Mouse (Mus musculus) mouse trophoblast stem cell (cell line): ENCODE measurements around the gene Nxph3.

Experiments used
- in situ Hi-C, 2 experiments: fragments of 300-500 bp; cut with MseI, MboI; formaldehyde crosslinking; loops; 2 replicates in 1 of 2; 3 replicates in 1 of 2; pipeline ENCODE4 v1.15.1; 2025

Gene Nxph3

DNA sequence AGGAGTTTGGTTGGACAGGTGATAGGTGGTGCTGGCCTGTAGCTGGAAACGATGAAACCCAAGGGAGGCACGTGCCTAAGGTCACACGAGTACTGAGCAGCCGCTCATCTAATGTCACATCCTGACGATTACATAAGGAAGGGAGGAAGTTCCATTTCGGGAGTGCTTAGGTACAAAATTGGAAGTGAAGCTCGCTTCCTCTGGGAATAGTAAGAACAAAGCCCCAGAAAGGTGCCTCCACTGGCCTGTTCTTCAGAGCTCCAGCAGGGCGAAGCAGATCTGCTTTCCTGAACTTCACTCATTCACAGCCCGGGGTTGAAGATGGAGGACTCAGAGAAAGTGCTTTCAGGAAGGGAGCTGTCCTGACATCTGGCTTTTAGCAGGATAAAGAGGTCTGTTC is 20.4 kb downstream of the Nxph3 start:
- in situ Hi-C loops: no loop called here

DNA sequence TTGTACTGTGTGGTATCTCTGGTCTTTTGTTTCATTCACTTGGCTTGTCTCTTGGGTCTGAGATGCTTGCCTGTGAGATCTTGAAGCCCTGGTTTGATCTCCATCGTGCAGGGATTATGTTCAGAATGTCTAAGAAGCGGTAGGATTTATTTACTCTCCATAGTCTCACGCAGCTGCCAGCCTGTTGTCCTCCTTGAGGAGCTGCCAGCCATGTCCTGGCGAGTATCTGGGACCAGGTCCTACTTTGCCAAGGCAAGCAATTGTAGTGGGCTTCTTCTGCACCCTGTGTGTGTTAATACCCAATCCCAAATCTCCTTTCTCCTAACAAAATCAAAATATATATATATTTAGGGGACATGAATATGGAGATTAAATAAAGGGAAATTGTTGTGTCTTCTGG is 21.4 kb downstream of the Nxph3 start:
- in situ Hi-C loops: no loop called here

DNA sequence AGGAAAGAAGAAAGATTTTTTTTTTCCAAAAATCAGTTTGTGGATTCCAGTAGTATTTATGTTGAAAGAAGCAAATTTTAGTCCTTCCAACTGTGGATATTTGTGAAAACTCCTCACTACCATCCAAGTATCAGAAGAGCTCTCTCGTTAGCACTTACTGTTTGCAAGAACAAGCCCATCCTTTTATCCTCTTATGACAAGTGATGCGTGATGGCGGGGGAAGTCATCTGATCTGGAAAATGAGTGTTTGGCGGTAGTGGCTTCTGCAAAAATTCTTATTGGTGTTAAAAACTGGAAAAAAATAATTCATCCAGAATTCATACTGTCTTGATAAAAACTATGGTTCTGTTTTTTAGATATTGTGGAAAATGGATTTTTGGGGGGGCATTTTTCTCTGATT is 22.1 kb downstream of the Nxph3 start:
- in situ Hi-C loops: no loop called here

DNA sequence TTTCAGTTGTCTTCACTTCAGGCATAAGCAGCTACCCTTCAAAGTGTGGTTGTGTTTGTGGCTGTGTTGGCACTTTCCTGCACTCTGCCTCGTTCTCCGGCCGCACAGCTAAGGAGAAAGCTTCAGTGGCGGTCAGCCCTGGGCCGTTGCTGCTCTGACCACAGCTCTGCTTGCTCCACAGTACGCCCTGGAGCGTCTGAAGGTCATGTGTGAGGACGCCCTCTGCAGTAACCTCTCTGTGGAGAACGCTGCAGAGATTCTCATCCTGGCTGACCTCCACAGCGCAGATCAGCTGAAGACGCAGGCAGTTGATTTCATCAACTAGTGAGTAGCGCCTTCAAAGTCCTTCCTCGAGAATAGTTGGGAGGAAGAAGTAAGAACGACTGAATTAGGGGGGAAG is 24.3 kb downstream of the Nxph3 start:
- in situ Hi-C loops: no loop called here

DNA sequence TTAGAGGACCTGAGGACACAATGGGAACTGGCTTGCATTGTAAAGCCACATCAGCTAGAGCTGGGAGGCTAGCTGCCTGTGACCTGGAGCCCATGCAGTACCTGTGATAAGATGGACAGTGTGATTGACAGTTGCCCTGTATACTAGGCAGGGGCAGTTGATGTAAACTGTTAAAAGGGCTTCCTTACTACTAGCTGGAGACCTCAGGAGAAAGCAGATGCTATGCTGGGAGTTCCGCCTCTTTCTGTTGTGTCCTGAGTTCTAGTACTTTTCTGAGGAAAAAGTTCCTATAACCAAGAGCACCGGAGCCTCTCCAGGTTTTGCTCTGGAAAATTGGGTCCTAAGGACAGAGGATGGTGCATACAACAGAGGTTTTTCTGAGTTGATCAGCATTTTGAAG is 27.1 kb downstream of the Nxph3 start:
- in situ Hi-C loops: no loop called here

DNA sequence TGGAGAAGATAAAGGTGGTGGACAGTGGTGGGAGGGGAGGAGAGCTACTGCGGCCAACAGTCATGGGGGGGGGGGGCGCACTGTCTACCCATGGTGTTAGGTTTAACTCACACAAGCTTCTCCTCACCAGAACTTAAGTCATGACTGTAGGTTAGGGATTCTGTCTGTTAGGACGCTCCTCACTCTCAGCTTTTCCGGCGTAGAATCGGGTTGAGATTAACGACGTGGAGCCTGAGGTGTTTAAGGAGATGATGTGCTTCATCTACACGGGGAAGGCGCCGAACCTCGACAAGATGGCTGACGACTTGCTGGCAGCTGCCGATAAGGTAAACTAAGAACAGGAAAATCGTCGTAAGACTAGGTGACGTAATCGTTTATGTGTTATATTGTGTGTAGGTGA is 28.7 kb downstream of the Nxph3 start:
- in situ Hi-C loops: no loop called here

DNA sequence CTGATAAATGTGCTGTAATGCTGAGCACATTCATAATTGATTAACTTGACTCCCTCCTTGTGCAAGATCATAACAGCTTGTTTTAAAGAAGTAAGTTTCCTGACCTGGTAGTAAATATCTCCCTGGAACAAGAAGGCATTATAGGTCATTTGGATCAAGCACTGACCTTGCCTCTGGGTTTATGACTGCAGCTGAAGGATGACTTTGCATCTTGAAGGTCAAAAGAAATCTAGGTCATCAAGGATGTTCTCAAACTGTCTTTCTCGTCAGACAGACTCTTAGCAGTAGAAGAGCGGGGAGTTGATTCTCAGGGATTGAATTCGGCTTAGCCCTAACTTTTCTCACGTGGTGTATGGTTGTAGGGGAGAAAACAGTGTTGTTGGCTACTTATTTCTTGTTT is 33.7 kb downstream of the Nxph3 start:
- in situ Hi-C loops: no loop called here

DNA sequence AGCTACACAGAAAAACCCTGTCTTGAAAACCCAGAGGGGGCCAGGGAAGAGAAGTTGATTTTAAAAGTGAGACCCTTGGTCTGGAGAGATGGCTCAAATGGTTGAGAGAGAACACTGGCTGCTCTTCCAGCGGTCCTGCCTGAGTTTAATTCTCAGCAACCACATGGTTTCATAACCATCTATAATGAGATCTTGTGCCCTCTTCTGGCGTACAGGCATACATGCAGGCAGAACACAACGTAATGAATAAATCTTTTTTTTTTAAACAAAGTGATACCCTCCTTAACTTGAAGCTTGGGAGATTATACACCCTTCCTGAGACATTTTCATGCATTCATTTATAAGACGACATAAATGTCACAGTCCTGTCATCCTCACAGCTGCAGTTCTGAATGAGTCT is 34.9 kb downstream of the Nxph3 start:
- in situ Hi-C loops: no loop called here

DNA sequence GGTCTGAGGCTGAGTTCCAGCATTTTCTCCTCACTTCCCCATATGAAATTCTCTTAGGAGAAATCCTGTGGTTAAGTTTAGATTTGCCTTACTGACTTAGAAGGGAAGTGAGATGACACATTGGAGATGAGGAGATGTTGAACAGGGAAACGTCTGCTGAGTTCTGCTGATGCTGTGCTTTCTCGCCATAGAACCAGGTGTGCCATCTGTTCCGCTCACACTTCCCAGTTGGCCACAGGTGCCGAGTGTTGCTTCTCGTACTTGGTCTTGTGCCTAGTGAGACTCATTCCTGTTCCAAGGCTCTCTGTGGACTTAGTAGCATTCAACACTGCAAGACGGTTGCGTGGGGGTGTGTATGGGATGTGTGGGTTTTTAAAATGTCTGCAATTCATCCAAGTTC is 38.0 kb downstream of the Nxph3 start:
- in situ Hi-C loops: no loop called here

DNA sequence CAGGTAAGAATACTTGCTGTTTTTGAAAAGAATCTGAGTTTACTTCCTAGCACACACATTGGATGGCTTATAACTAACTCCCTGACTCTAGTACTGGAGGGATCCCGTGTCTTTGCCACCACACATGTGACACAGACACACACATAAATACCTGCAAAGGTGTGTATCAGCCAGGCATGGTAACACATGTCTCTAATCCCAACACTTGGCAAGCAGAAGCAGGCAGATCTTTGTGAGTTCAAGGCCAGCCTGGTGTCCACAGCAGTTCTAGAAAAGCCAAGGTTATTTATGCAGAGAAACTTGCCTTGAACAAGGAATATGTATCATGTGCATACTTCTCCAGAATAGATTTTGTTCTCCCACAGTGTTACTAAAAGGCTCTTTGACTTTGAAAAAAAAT is 40.9 kb downstream of the Nxph3 start:
- in situ Hi-C loops: no loop called here

DNA sequence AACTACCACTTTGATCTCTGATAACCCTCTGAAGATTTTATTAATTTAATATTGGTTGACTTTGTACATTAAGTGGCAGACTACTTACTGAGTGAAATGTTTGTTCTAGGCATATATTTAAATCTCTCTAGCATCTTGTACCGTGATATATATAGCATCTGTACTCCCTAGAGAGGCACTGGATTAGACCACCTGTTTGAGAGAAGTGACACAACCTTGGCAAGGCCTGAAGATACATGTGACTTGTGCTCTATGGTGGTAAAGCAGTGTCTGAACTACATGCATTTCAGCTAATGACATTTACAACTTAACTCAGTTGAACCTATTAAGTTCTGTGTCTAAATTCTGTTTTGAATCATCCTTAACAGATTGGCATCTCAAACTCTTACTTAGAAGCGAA is 41.4 kb downstream of the Nxph3 start:
- in situ Hi-C loops: no loop called here

DNA sequence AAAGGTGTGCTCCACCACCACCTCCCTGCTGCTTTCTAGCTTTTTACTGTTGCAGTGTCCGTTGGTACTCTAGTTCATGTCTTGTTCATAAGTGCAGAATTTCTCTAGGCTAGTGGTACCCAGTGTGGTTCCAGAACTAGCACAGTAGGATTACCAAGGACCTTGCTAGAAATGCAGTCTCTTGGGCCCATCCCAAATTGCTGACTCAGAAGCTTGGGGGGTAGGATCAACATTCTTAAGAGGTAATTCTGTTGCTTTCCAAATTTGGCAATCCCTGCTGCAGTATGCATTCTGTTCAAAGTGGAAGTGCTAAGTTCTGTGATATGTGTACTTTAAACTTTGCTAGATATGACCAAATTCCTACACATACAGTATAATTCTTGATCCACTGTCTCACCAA is 46.6 kb downstream of the Nxph3 start:
- in situ Hi-C loops: no loop called here

DNA sequence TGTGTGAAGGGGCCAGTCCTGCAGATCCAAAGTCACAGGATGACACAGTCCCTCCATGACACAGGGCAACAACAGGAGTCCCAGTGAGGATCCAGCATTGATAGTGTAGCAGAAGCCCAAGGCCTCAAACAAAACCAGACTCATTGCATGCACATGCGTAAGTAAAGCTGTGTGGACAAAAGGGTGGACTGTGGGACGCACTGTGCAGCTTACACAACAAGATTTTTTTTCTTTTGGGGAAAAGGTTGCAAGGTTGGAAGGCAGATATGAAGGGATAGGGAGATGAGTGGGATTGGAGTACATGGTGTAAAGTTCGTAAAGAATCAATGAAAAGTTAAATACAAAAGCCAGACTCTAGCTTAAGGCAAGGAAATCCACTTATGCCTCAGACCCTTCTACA is 52.2 kb downstream of the Nxph3 start:
- in situ Hi-C loops: no loop called here

DNA sequence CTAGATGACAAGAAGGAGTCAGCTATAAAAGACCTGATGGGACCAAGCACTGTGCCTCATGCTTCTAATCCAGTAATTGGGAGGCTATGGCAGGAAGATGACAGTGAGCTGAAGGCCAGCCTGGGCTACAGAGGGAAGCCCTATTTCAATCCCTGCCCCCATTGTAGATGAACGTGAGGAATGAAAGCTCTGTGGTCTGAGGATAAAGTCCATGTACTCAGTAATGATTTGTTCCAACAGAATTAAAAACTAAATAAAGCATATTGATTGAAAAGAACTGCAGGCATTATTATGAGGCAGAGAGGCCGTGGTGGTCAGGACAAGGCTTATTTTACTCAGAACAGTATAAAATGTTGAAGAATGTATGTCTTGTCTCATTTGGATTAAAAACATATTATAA is 53.5 kb downstream of the Nxph3 start:
- in situ Hi-C loops: no loop called here
